Mouse (Mus musculus) CH12.LX (cell line): ENCODE data around the gene Tmem170b. TPM values are rescaled to one million over a fixed set of nuclear protein-coding genes. Genes with fewer than 3 reads are reported as not detected.

Source experiments
- DNase-seq: peaks from one replicate; pipeline ENCODE4 v3.0.0-alpha.2; 2013; ENCODE audit errors: extremely low read depth
- H3K27ac ChIP-seq: 2 replicates; pipeline ENCODE4 v1.5.1; 2012; ENCODE audit warnings: low read depth, mild to moderate bottlenecking, control low read depth, moderate library complexity; ENCODE audit not compliant: insufficient read depth
- H3K27me3 ChIP-seq: replicated peaks from 2 replicates; pipeline ENCODE3; 2012; ENCODE audit warnings: inconsistent platforms
- H3K36me3 ChIP-seq, 2 experiments: replicated peaks in 1 of 2; 2 replicates each; pipeline versions ENCODE3 to v1.6.1; 2012; ENCODE audit warnings: inconsistent platforms in 1 of 2, low read length in 1 of 2, mild to moderate bottlenecking in 1 of 2, mixed read lengths in 1 of 2, moderate library complexity in 1 of 2; ENCODE audit not compliant: control insufficient read depth in 1 of 2, insufficient read depth in 1 of 2
- H3K4me1 ChIP-seq, 2 experiments: 2 replicates each; pipeline ENCODE4 v1.6.1; 2012; ENCODE audit warnings: inconsistent platforms in 1 of 2, moderate library complexity in 1 of 2; ENCODE audit not compliant: insufficient read depth in 2 of 2, control insufficient read depth in 1 of 2
- H3K4me2 ChIP-seq: 2 replicates; pipeline ENCODE4 v1.6.1; 2012; ENCODE audit warnings: low read depth, mild to moderate bottlenecking, control low read depth; ENCODE audit not compliant: poor library complexity, insufficient read depth, severe bottlenecking
- H3K4me3 ChIP-seq, 3 experiments: fragments of 150-350 bp in 1 of 3; sonication (generic) in 1 of 3; replicated peaks in 1 of 3; 2 replicates each; pipeline versions ENCODE3 to v1.5.1; 2011 to 2012; ENCODE audit warnings: low read depth in 2 of 3, low read length in 2 of 3, mild to moderate bottlenecking in 2 of 3, moderate library complexity in 2 of 3, control low read depth in 1 of 3, improper control_type of control experiment in 1 of 3, inconsistent platforms in 1 of 3, mixed read lengths in 1 of 3; ENCODE audit not compliant: poor library complexity in 1 of 3
- H3K79me2 ChIP-seq: replicated peaks from 2 replicates; pipeline ENCODE4 v1.6.1; 2012; ENCODE audit warnings: mild to moderate bottlenecking, moderate library complexity; ENCODE audit not compliant: control insufficient read depth, poor library complexity, insufficient read depth, severe bottlenecking; ENCODE audit errors: extremely low read depth
- H3K9ac ChIP-seq: 2 replicates; pipeline ENCODE4 v1.6.1; 2012; ENCODE audit warnings: low read depth, mild to moderate bottlenecking, control low read depth, moderate library complexity; ENCODE audit not compliant: insufficient read depth
- H3K9me3 ChIP-seq: replicated peaks from 2 replicates; pipeline ENCODE3; 2012; ENCODE audit warnings: low read length, inconsistent platforms, mixed read lengths
- BHLHE40 ChIP-seq: IDR thresholded peaks from 2 replicates; pipeline ENCODE4 v1.6.1; 2011; ENCODE audit warnings: mild to moderate bottlenecking, low read depth, low read length, improper control_type of control experiment
- CHD1 ChIP-seq: IDR thresholded peaks from 2 replicates; pipeline ENCODE4 v1.6.1; 2012; ENCODE audit warnings: low read depth, low read length, improper control_type of control experiment, inconsistent platforms
- CHD2 ChIP-seq: IDR thresholded peaks from 2 replicates; pipeline ENCODE4 v1.6.1; 2011; ENCODE audit warnings: low read length, improper control_type of control experiment
- CTCF ChIP-seq, 2 experiments: IDR thresholded peaks in 1 of 2; conservative IDR thresholded peaks in 1 of 2; 2 replicates each; pipeline ENCODE4 v1.5.1; 2011 to 2012; ENCODE audit warnings: low read depth in 2 of 2, low read length in 2 of 2, improper control_type of control experiment in 1 of 2, inconsistent platforms in 1 of 2, mild to moderate bottlenecking in 1 of 2, moderate library complexity in 1 of 2
- E2F4 ChIP-seq: IDR thresholded peaks from 2 replicates; pipeline ENCODE4 v1.6.1; 2011; ENCODE audit warnings: low read depth, low read length, improper control_type of control experiment; ENCODE audit not compliant: insufficient replicate concordance
- ELF1 ChIP-seq: IDR thresholded peaks from 2 replicates; pipeline ENCODE4 v1.6.1; 2014; ENCODE audit warnings: low read depth, mild to moderate bottlenecking, inconsistent platforms, low read length, improper control_type of control experiment
- EP300 ChIP-seq: IDR thresholded peaks from 2 replicates; pipeline ENCODE4 v1.6.1; 2011; ENCODE audit warnings: low read length, improper control_type of control experiment
- ETS1 ChIP-seq: conservative IDR thresholded peaks from 2 replicates; pipeline ENCODE4 v1.6.1; 2012; ENCODE audit warnings: low read depth, mild to moderate bottlenecking, inconsistent platforms, low read length, improper control_type of control experiment, moderate library complexity
- GABPA ChIP-seq: IDR thresholded peaks from 2 replicates; pipeline ENCODE4 v1.6.1; 2012; ENCODE audit warnings: low read depth, low read length, improper control_type of control experiment, inconsistent platforms; ENCODE audit not compliant: insufficient replicate concordance
- HCFC1 ChIP-seq: IDR thresholded peaks from 2 replicates; pipeline ENCODE4 v1.6.1; 2012; ENCODE audit warnings: low read depth, mild to moderate bottlenecking, inconsistent platforms, low read length, improper control_type of control experiment
- IRF4 ChIP-seq: IDR thresholded peaks from 2 replicates; pipeline ENCODE4 v1.6.1; 2014; ENCODE audit warnings: low read depth, mild to moderate bottlenecking, inconsistent platforms, low read length, improper control_type of control experiment
- JUN ChIP-seq: IDR thresholded peaks from 2 replicates; pipeline ENCODE4 v1.6.1; 2011; ENCODE audit warnings: low read depth, mild to moderate bottlenecking, low read length, improper control_type of control experiment, moderate library complexity; ENCODE audit not compliant: insufficient read depth
- JUND ChIP-seq: conservative IDR thresholded peaks from 2 replicates; pipeline ENCODE4 v1.6.1; 2011; ENCODE audit warnings: low read depth, low read length, improper control_type of control experiment
- KAT2A ChIP-seq: IDR thresholded peaks from 2 replicates; pipeline ENCODE4 v1.6.1; 2012; ENCODE audit warnings: low read length, improper control_type of control experiment, inconsistent platforms; ENCODE audit not compliant: insufficient replicate concordance
- MAFK ChIP-seq: IDR thresholded peaks from 2 replicates; pipeline ENCODE4 v1.6.1; 2011; ENCODE audit warnings: low read length, improper control_type of control experiment; ENCODE audit not compliant: insufficient replicate concordance
- MAX ChIP-seq: IDR thresholded peaks from 2 replicates; pipeline ENCODE4 v1.6.1; 2011; ENCODE audit warnings: low read length, improper control_type of control experiment
- MAZ ChIP-seq: IDR thresholded peaks from 2 replicates; pipeline ENCODE4 v1.6.1; 2012; ENCODE audit warnings: low read depth, mild to moderate bottlenecking, inconsistent platforms, low read length, improper control_type of control experiment, moderate library complexity
- MEF2A ChIP-seq: IDR thresholded peaks from 2 replicates; pipeline ENCODE4 v1.6.1; 2014; ENCODE audit warnings: low read depth, mild to moderate bottlenecking, inconsistent platforms, low read length, improper control_type of control experiment, borderline replicate concordance
- MXI1 ChIP-seq: IDR thresholded peaks from 2 replicates; pipeline ENCODE4 v1.6.1; 2011; ENCODE audit warnings: mild to moderate bottlenecking, low read depth, low read length, improper control_type of control experiment
- MYC ChIP-seq: IDR thresholded peaks from 2 replicates; pipeline ENCODE4 v1.6.1; 2011; ENCODE audit warnings: low read depth, mild to moderate bottlenecking, improper control_type of control experiment, low read length
- NELFE ChIP-seq: IDR thresholded peaks from 2 replicates; pipeline ENCODE4 v1.6.1; 2011; ENCODE audit warnings: low read depth, low read length, improper control_type of control experiment
- NRF1 ChIP-seq: IDR thresholded peaks from 2 replicates; pipeline ENCODE4 v1.6.1; 2014; ENCODE audit warnings: low read depth, mild to moderate bottlenecking, inconsistent platforms, low read length, improper control_type of control experiment, moderate library complexity
- PAX5 ChIP-seq: IDR thresholded peaks from 2 replicates; pipeline ENCODE4 v1.6.1; 2012; ENCODE audit warnings: low read length, inconsistent platforms, mixed read lengths
- POLR2A ChIP-seq: IDR thresholded peaks from 2 replicates; pipeline ENCODE4 v1.6.1; 2011; ENCODE audit warnings: low read depth, mild to moderate bottlenecking, improper control_type of control experiment, low read length
- POLR2AphosphoS2 ChIP-seq: IDR thresholded peaks from 2 replicates; pipeline ENCODE4 v1.6.1; 2011; ENCODE audit warnings: low read depth, low read length, improper control_type of control experiment
- RAD21 ChIP-seq: IDR thresholded peaks from 2 replicates; pipeline ENCODE4 v1.6.1; 2011; ENCODE audit warnings: low read depth, mild to moderate bottlenecking, low read length, improper control_type of control experiment, moderate library complexity
- RCOR1 ChIP-seq: conservative IDR thresholded peaks from 2 replicates; pipeline ENCODE4 v1.6.1; 2012; ENCODE audit warnings: low read depth, mild to moderate bottlenecking, inconsistent platforms, low read length, improper control_type of control experiment
- SIN3A ChIP-seq: IDR thresholded peaks from 2 replicates; pipeline ENCODE4 v1.6.1; 2012; ENCODE audit warnings: low read length, improper control_type of control experiment, inconsistent platforms
- SMC3 ChIP-seq: IDR thresholded peaks from 2 replicates; pipeline ENCODE4 v1.6.1; 2011; ENCODE audit warnings: low read depth, low read length, improper control_type of control experiment
- TBP ChIP-seq: conservative IDR thresholded peaks from 2 replicates; pipeline ENCODE4 v1.6.1; 2011; ENCODE audit warnings: low read depth, low read length, improper control_type of control experiment
- TCF12 ChIP-seq: IDR thresholded peaks from 2 replicates; pipeline ENCODE4 v1.6.1; 2014; ENCODE audit warnings: low read depth, mild to moderate bottlenecking, inconsistent platforms, low read length, improper control_type of control experiment
- UBTF ChIP-seq: IDR thresholded peaks from 2 replicates; pipeline ENCODE4 v1.6.1; 2012; ENCODE audit warnings: low read depth, mild to moderate bottlenecking, inconsistent platforms, low read length, improper control_type of control experiment, moderate library complexity
- USF1 ChIP-seq: IDR thresholded peaks from 2 replicates; pipeline ENCODE4 v1.6.1; 2014; ENCODE audit warnings: low read depth, mild to moderate bottlenecking, inconsistent platforms, low read length, improper control_type of control experiment
- USF2 ChIP-seq: conservative IDR thresholded peaks from 2 replicates; pipeline ENCODE4 v1.6.1; 2011; ENCODE audit warnings: low read depth, low read length, improper control_type of control experiment
- ZC3H11A ChIP-seq: IDR thresholded peaks from 2 replicates; pipeline ENCODE4 v1.6.1; 2012; ENCODE audit warnings: low read depth, mild to moderate bottlenecking, inconsistent platforms, low read length, improper control_type of control experiment
- ZKSCAN1 ChIP-seq: IDR thresholded peaks from 2 replicates; pipeline ENCODE4 v1.6.1; 2012; ENCODE audit warnings: low read depth, inconsistent platforms, low read length, improper control_type of control experiment, borderline replicate concordance
- ZMIZ1 ChIP-seq: IDR thresholded peaks from 2 replicates; pipeline ENCODE4 v1.6.1; 2012; ENCODE audit warnings: low read depth, mild to moderate bottlenecking, inconsistent platforms, low read length, improper control_type of control experiment
- ZNF384 ChIP-seq: IDR thresholded peaks from 2 replicates; pipeline ENCODE4 v1.6.1; 2012; ENCODE audit warnings: low read depth, low read length, improper control_type of control experiment, inconsistent platforms
- dilution Hi-C: fragments of 300-500 bp; cut with MboI; formaldehyde crosslinking; loops from 2 replicates; pipeline ENCODE4 v1.14.3; 2020; ENCODE audit warnings: low sequenced_read_pairs; ENCODE audit not compliant: extremely low pct_unique_long_range_greater_than_20kb, extremely low pct_ligation_motif_present
- in situ Hi-C: fragments of 300-500 bp; cut with MboI; formaldehyde crosslinking; loops from 3 replicates; pipeline ENCODE4 v1.14.3; 2019; ENCODE audit warnings: low sequenced_read_pairs, low pct_ligation_motif_present, low pct_unique_long_range_greater_than_20kb, mixed read lengths
- polyA plus RNA-seq: library from polyadenylated mRNA; unstranded; fragments of >175 nt; gene quantifications from 2 replicates; pipeline ENCODE4 v1.2.1, GENCODE M21; 2012; ENCODE audit warnings: low read depth; ENCODE audit not compliant: insufficient read length
- total RNA-seq, 2 experiments: library from RNA; depleted of rRNA; stranded (reverse); fragments of 300-350 nt in 1 of 2; fragments of >200 nt in 1 of 2; gene quantifications; 2 replicates each; pipeline ENCODE4 v1.2.3; 2012 to 2014

Tmem170b gene
- total and polyA plus RNA-seq, 3 experiments = 5.0 to 5.9 (median 5.5) TPM

GRCm38 (mm10) chr13:41634401-41634818 is 28.7 kb downstream of the Tmem170b start:
- Histone ChIP-seq H3K9me3 (no peaks in the 10 kb centered on the region), H3K4me3 (no peak overlapping the region), H3K36me3 (peaks cover 7 to 40% of the 10 kb centered on the region in 2 experiments), H3K27ac (no peak overlapping the region), H3K4me1 (peaks cover 11 to 52% of the 10 kb centered on the region in 2 experiments), H3K27me3 (no peaks in the 10 kb centered on the region), H3K9ac (no peak overlapping the region), H3K79me2 (0 out of 2 replicates have a peak, but pooled peaks cover 2% of the 10 kb centered on the region), H3K4me2 (no peak overlapping the region)
- dilution Hi-C loops (no loop called here), in situ Hi-C loops (no loop called here)
- DNase-seq = peak; percentile 74
- TF ChIP-seq CHD2 (no peak), TCF12 (no peak), MYC (no peak), RAD21 (peak; percentile 99), HCFC1 (no peak), TBP (no peak), SIN3A (no peak), KAT2A (no peak), JUN (no peak), MAFK (no peak), MEF2A (0 out of 2 replicates have a peak, but pooled peaks have one; percentile 54), CTCF (conservative IDR thresholded peaks at IDR 0.05 in 1 of 2, IDR thresholded peaks at IDR 0.05 in 1 of 2; ENCODE audit: low read depth in 2 of 2, low read length in 2 of 2) (peak; percentile 93 to 95), MAZ (no peak), ZKSCAN1 (no peak), CHD1 (no peak), USF1 (no peak), GABPA (no peak), POLR2A (no peak), PAX5 (no peak), BHLHE40 (peak; percentile 49), NRF1 (0 out of 2 replicates have a peak, but pooled peaks have one; percentile 27), EP300 (no peak), ZNF384 (no peak), E2F4 (no peak), SMC3 (peak; percentile 92), UBTF (no peak), POLR2AphosphoS2 (no peak), RCOR1 (no peak), NELFE (no peak; the same call in 1 of the 2 replicates), IRF4 (peak; percentile 57; the same call in 1 of the 2 replicates), MXI1 (no peak), ZC3H11A (peak; percentile 58), MAX (no peak), ZMIZ1 (no peak), ELF1 (peak; percentile 42), JUND (no peak), ETS1 (peak; percentile 59), USF2 (no peak)
- TF ChIP-seq, all 38 proteins: peak for 10
